Mouse (Mus musculus) limb, embryonic 10.5 days (tissue): ENCODE results near the gene Smlr1. TPM values are rescaled to one million over a fixed set of nuclear protein-coding genes. Genes with fewer than 3 reads are reported as not detected.

Experiments used
- DNase-seq: peaks from one replicate; pipeline ENCODE4 v3.0.0-alpha.2; 2017; ENCODE audit warnings: low spot score
- H3K27ac ChIP-seq: fragments of 300-500 bp; sonication (generic); 2 replicates; pipeline ENCODE4 v1.5.1; 2016; ENCODE audit warnings: mild to moderate bottlenecking
- H3K27me3 ChIP-seq: fragments of 300-500 bp; sonication (generic); 2 replicates; pipeline ENCODE4 v1.6.1; 2016; ENCODE audit warnings: low read depth, mild to moderate bottlenecking; ENCODE audit not compliant: poor library complexity, severe bottlenecking
- H3K36me3 ChIP-seq: fragments of 300-500 bp; sonication (generic); 2 replicates; pipeline ENCODE4 v1.6.1; 2016; ENCODE audit warnings: mild to moderate bottlenecking, moderate library complexity
- H3K4me1 ChIP-seq: fragments of 300-500 bp; sonication (generic); 2 replicates; pipeline ENCODE4 v1.6.1; 2016
- H3K4me3 ChIP-seq: fragments of 300-500 bp; sonication (generic); 2 replicates; pipeline ENCODE4 v1.5.1; 2016; ENCODE audit warnings: mild to moderate bottlenecking, moderate library complexity
- H3K9me3 ChIP-seq: fragments of 300-500 bp; sonication (generic); replicated peaks from 2 replicates; pipeline ENCODE4 v1.6.1; 2016; ENCODE audit warnings: mild to moderate bottlenecking
- WGBS: fragments of 180-500 bp; shearing (Covaris S2); methylation state at CpG from one replicate; pipeline ENCODE4 v1.1.7; 2016; 5-methylcytosine and 5-hydroxymethylcytosine counted together
- polyA plus RNA-seq: library from polyadenylated mRNA; unstranded; fragments of >200 nt; fragmentation: Nextera tagmentation; extraction: Ambion mirVana; gene quantifications from 2 replicates; pipeline ENCODE4 v1.2.1, GENCODE M21; 2016

Gene Smlr1
- polyA plus RNA-seq, 1 experiment from 2014 or later: not detected

DNA sequence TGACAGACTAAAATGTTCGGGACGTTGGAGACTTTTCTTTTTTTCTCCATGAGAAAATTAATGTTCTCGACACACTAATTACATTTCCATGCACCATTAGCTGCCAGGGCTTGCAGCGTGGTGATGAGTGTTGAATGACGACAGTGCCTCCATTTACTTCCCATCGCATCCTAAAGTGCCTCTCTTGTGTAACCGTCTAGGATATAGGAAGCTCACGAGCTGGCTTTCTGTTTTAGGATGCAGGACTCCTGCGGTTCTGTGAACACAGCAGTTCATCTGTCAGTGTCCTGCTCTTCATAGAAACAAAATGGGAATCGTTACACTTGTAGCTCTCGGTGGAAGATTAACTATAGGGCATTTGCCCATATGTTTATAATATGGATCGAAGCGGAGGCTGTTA, 4.7 kb downstream of the Smlr1 start:
- WGBS: 70% methylated on average over 13 of the region's 13 CpGs
- no peaks in the 10 kb centered on the region for H3K9me3 ChIP-seq
- DNase-seq: peak; percentile 22
- no peak overlapping the region for H3K27ac ChIP-seq
- no peak overlapping the region for H3K4me3 ChIP-seq
- no peaks in the 10 kb centered on the region for H3K27me3 ChIP-seq
- H3K4me1 ChIP-seq: no peaks in the 10 kb centered on the region
- H3K36me3 ChIP-seq: no peaks in the 10 kb centered on the region

DNA sequence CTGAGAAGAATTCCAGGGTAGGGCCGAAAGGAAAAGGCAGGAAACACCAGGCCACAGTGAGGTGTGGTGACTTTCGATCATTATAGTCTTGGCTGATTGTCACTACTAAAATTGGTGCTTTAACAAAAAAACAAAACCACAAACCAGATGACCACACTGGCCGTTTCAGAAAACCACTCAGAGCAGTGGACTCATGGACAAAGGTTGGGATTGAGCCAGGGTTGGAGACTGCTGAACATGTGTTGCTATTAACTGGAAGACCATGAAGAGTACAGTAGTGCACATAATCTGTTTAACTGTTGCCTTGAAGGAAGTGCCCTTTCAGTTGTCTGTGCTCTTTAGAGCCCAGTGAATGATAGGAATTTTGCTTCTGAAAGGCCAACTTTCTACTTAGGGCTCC, 8.9 kb downstream of the Smlr1 start:
- no peaks in the 10 kb centered on the region for H3K4me1 ChIP-seq
- 85% methylated on average over 3 of the region's 3 CpGs for WGBS

DNA sequence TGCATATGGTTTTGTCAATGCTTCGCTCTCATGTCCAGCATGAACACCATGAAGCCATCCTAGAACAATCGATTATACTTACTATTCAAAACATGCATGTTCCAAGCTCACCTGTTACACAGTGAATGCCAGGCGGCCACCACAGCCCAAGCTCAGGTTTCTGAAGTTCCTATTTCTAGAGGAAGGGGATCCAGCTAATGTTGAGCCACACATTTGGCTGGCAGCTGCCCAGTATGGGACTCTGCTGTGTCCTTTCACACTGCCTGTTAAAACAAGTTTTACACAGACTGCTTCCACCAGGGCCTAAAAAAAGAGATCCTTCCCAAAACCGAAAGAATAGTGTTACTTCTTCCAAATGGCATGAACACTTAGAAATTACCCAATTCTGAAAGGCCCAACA, 9.4 kb downstream of the Smlr1 start:
- H3K4me3 ChIP-seq: no peak overlapping the region
- no peaks in the 10 kb centered on the region for H3K4me1 ChIP-seq
- no peaks in the 10 kb centered on the region for H3K27me3 ChIP-seq
- peak; percentile 11 for DNase-seq
- H3K9me3 ChIP-seq: no peaks in the 10 kb centered on the region
- peaks cover 18% of the 10 kb centered on the region for H3K36me3 ChIP-seq
- no peak overlapping the region for H3K27ac ChIP-seq
- WGBS: 96% methylated on average over 4 of the region's 4 CpGs

More for the DNA sequence above, 8.9 kb downstream of the Smlr1 start:
- no peaks in the 10 kb centered on the region for H3K27me3 ChIP-seq
- H3K9me3 ChIP-seq: no peaks in the 10 kb centered on the region
- DNase-seq: peak; percentile 18
- no peak overlapping the region for H3K27ac ChIP-seq
- peaks cover 17% of the 10 kb centered on the region for H3K36me3 ChIP-seq
- no peak overlapping the region for H3K4me3 ChIP-seq

DNA sequence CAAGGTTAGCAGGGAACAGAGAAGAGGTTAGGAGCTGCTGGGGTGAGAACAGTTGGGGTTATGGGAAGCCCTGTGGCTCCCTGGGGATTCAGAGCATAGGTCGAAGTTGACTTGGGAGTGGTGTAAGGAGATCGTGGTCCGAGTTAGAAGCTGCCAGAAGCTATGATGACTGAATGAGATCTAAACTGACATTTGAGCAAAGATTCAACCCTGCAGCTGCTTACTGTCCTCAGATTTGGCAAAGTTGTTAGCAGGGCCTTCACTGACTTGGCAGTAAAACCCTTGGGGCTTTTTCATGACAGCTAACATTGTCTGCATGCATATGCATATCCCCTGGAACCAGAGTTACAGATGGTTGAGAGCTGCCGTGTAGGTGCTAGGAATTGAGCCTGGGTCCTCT, 9.9 kb downstream of the Smlr1 start:
- H3K36me3 ChIP-seq: peaks cover 20% of the 10 kb centered on the region
- no peaks in the 10 kb centered on the region for H3K9me3 ChIP-seq
- DNase-seq: peak; percentile 2
- no peaks in the 10 kb centered on the region for H3K27me3 ChIP-seq
- H3K4me1 ChIP-seq: no peaks in the 10 kb centered on the region
- no peak overlapping the region for H3K4me3 ChIP-seq
- WGBS: 79% methylated on average over 4 of the region's 4 CpGs
- H3K27ac ChIP-seq: no peak overlapping the region

DNA sequence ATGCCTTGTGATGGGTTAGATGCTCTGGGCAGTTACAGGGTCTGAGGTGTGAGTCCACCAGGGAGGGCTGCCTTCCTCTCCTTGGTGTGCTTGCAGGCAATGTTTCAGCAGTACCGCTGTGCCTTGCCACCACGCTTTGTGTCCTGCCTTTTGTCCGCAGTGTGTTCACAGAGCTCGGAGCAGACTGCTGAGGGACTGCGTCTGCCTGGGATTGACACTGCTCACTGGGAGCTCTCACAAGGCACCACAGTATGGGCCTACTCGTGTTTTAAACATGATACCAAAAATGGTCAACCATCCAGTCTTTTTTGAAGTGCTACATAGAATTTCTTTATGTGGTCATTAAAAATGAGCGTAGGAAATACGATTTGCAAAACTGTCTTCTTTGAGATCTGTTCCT, 12.3 kb downstream of the Smlr1 start:
- no peak overlapping the region for H3K4me3 ChIP-seq
- DNase-seq: no peak
- H3K27ac ChIP-seq: no peak overlapping the region
- no peaks in the 10 kb centered on the region for H3K4me1 ChIP-seq
- H3K36me3 ChIP-seq: peaks cover 23% of the 10 kb centered on the region
- H3K27me3 ChIP-seq: no peaks in the 10 kb centered on the region
- WGBS: 95% methylated on average over 8 of the region's 8 CpGs
- no peaks in the 10 kb centered on the region for H3K9me3 ChIP-seq

DNA sequence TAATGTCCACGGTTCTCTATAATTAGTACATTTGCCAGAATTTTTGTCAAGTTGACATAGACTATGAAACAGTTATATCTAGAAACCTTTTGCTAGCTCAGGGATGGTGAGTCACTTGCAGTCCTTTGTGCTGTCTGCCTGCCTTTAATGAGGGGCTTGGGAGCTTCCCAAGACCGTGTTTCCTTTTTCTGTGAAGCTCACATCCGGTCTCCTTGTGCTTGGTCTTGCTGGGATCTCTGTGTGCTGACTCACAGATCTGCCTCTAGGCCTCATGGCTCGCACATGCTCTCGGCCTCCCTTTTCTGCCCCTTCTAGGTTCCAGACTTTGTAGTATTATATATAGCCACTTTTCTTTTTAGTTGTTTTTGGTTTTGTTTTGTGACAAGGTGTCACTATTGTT, 15.6 kb downstream of the Smlr1 start:
- no peak overlapping the region for H3K4me3 ChIP-seq

DNA sequence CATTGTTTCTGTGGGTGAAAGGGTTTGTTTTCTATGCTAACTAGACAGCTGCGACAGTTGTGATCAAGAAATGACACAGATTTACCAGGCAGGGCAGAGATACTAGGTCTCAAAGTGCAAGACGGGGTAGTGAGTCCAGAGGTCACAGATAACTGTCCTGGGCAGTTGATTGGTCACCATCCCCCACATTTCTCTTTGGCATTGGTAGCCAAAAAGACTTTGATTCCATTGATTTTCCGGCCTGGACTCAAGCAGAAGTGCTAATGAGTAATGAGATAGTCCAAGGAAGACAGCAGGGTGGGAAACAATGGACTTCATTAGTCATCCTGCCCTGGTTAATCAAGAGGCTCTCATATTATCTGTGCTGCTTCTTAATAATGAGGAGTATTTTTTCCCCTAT, 16.1 kb downstream of the Smlr1 start:
- H3K4me3 ChIP-seq: no peak overlapping the region
- H3K36me3 ChIP-seq: peaks cover 53% of the 10 kb centered on the region
- WGBS: 79% methylated on average over 3 of the region's 3 CpGs

More for the DNA sequence above, 15.6 kb downstream of the Smlr1 start:
- Histone ChIP-seq H3K36me3 (peaks cover 48% of the 10 kb centered on the region), H3K9me3 (no peaks in the 10 kb centered on the region), H3K27ac (no peak overlapping the region), H3K4me1 (no peaks in the 10 kb centered on the region), H3K27me3 (no peaks in the 10 kb centered on the region)
- DNase-seq: no peak
- 92% methylated on average over 5 of the region's 5 CpGs for WGBS

DNA sequence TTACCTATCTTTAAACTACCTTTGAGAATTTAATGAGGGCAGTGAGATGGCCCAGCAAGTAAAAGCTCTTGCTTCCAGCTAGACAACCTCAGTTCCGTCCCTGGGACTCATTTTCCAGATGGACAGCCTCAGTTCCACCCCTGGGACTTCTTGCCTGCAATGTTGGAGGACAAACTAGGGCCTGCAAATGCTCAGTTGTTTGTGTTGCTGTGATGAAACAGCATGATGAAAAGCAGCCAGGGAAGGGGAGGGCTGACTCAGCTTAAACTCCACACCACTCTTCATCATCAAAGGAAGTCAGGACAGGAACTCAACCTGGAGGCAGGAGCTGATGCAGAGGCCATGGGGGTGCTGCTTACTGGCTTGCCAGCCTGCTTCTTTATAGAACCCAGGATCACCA, 22.2 kb downstream of the Smlr1 start:
- Histone ChIP-seq H3K27ac (no peak overlapping the region), H3K36me3 (peaks cover 48% of the 10 kb centered on the region), H3K4me1 (no peaks in the 10 kb centered on the region), H3K27me3 (no peaks in the 10 kb centered on the region), H3K4me3 (no peak overlapping the region), H3K9me3 (no peaks in the 10 kb centered on the region)
- 60% methylated on average over 1 of the region's 1 CpGs for WGBS
- DNase-seq: no peak

More for the DNA sequence above, 16.1 kb downstream of the Smlr1 start:
- DNase-seq: no peak
- no peak overlapping the region for H3K27ac ChIP-seq
- no peaks in the 10 kb centered on the region for H3K27me3 ChIP-seq
- H3K4me1 ChIP-seq: no peaks in the 10 kb centered on the region
- no peaks in the 10 kb centered on the region for H3K9me3 ChIP-seq

DNA sequence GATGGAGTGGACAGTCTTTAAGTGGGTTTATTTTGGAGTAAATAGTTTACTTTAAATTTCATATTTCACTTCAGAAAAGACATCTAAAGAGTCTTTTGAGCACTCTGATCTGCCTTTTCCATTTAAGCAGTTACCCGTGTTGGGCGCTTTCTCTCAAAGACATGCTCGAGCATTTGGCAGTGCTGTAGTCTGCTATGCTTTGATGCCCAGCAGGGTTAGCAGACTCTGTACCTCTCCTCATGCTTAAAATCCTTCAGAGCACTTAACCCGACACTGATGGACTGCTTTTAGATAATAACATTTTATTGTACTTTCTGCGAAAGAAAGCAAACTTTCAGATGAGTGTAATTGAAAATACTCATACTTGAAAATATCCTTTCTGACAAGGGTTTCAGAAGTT, 32.8 kb downstream of the Smlr1 start:
- no peak for DNase-seq
- H3K9me3 ChIP-seq: no peaks in the 10 kb centered on the region
- 92% methylated on average over 5 of the region's 5 CpGs for WGBS
- H3K27ac ChIP-seq: no peak overlapping the region
- H3K36me3 ChIP-seq: peaks cover 60% of the 10 kb centered on the region
- no peak overlapping the region for H3K4me3 ChIP-seq
- no peaks in the 10 kb centered on the region for H3K4me1 ChIP-seq
- no peaks in the 10 kb centered on the region for H3K27me3 ChIP-seq

DNA sequence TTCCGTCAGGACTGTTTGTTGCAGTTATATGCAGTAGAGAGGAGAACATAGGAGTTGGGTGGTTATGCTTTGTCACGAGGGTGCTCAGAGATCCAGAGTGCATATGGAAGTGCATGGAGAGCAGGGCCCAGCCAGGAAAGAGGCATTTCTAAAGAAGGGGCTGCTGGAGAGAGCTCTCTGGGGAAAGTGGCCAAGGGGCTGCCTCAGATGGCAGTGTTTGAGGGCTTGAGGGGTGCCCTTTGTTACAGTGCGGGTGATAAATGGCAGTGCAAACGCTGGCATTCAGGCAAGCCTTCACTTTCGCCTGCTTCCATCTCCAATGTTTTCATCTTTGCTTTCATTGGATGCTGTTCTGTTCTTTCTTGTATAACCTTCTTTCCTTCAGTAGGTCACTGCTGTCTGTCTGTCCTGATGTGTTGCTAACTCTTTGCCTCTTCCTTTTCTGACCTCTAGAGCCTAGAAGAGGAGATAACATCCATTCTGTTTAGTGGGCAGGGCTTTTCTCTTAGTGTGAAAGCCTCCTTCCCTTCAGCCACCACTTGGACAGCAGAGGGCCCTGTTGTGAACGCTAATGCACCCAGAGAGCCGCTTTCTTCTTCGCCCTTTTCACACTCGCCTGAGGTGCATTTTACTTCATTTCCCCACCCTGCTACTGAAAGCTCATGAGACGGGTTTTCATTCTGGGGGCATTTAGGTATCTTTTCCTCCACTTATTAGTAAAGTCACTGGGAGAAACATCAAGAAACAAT, 36.6 kb downstream of the Smlr1 start:
- H3K4me3 ChIP-seq: no peak overlapping the region
- no peaks in the 10 kb centered on the region for H3K4me1 ChIP-seq
- peaks cover 41% of the 10 kb centered on the region for H3K36me3 ChIP-seq
- no peak overlapping the region for H3K27ac ChIP-seq
- no peaks in the 10 kb centered on the region for H3K27me3 ChIP-seq
- 65% methylated on average over 10 of the region's 10 CpGs for WGBS
- no peak for DNase-seq
- H3K9me3 ChIP-seq: no peaks in the 10 kb centered on the region

DNA sequence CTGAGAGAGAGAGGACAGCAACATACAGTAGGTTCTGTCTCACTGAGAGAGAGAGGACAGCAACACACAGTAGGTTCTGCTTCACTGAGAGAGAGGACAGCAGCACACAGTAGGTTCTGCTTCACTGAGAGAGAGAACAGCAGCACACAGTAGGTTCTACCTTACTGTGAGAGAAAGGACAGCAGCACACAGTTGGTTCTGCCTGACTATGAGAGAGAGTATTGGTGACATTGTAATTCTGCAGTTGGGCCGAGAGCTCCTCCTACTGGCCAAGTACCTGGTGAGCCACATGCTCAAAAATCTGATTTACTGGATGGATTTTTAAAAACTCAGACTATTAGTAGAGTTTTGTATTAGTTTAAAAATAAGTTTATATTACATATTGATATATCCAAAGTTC, 47.6 kb downstream of the Smlr1 start:
- peak; percentile 66 for DNase-seq
- Histone ChIP-seq H3K4me3 (no peak overlapping the region), H3K36me3 (peaks cover 33% of the 10 kb centered on the region), H3K27ac (no peak overlapping the region), H3K27me3 (no peaks in the 10 kb centered on the region), H3K9me3 (no peaks in the 10 kb centered on the region), H3K4me1 (no peaks in the 10 kb centered on the region)
- WGBS: 15% methylated on average over 1 of the region's 1 CpGs

DNA sequence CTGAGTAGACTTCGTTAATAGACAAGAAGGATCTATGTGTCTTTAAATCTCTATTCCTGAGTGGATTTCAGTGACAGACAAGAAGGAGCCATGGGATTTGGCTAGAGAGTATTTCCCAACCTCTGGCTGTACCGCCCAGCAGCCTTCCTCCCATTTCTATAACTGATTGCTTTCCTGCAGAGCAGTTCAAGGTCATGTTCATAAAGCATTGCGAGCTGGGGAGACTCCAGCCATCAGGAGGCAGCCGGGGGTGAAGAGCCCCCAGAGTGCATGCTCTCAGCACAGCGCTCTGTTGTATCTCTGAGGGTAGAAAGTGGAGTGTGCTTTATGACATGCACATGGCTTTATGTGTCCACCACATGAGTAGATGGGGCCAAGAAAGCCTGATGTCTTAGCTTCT, 53.3 kb downstream of the Smlr1 start:
- H3K4me3 ChIP-seq: no peak overlapping the region
- no peak overlapping the region for H3K27ac ChIP-seq
- no peaks in the 10 kb centered on the region for H3K9me3 ChIP-seq
- H3K27me3 ChIP-seq: no peaks in the 10 kb centered on the region
- WGBS: 84% methylated on average over 5 of the region's 5 CpGs
- H3K36me3 ChIP-seq: peaks cover 48% of the 10 kb centered on the region
- no peaks in the 10 kb centered on the region for H3K4me1 ChIP-seq
- DNase-seq: no peak

DNA sequence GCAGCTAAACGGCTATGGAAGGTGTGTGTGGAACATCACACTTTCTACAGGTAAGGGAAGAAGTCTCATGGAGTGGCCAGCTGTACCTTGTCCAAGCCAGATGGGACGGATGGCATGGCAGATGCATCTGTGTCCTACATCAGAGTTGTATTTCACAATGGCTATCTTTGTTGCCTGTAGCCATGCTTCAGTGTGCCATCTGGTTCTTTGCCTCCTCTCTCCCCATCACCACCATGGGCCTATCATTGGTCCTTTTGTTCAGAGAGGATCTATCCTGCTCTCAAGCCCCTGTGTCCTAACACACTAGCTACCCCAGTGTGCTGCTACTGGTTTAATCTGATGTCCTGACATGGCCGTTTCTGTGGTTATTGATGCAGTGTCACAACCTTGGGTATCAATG, 56.4 kb downstream of the Smlr1 start:
- Histone ChIP-seq H3K36me3 (peaks cover 40% of the 10 kb centered on the region), H3K4me1 (no peaks in the 10 kb centered on the region)
- 93% methylated on average over 3 of the region's 3 CpGs for WGBS

More for the DNA sequence above, 56.4 kb downstream of the Smlr1 start:
- no peak for DNase-seq
- H3K9me3 ChIP-seq: no peaks in the 10 kb centered on the region
- no peaks in the 10 kb centered on the region for H3K27me3 ChIP-seq
- H3K27ac ChIP-seq: no peak overlapping the region
- no peak overlapping the region for H3K4me3 ChIP-seq
